Mouse (Mus musculus): ENCODE results near the gene 4930452B06Rik.

The 4930452B06Rik gene

DNA sequence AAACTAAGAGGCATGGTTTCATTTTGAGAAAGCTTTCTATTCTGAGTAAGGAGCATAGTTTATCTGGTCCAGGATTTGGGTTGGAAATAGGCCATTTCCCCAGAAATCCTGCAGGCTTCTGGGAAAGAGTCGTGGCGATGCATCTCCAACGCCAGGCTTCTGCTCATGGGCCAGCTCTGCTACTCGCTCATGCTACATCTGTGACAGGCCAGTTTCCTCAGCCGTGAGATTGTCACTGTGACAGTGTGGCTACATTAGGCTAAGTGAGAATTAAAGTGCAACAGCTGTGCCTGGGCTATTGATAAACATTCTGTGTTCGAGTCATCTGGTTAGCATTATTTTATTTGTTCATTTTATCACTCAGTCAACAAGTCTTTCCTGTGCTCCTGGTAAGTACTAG is 140.8 kb downstream of the 4930452B06Rik start:
- DNase-seq (ENCODE audit: low read depth, low spot score), result no peak

DNA sequence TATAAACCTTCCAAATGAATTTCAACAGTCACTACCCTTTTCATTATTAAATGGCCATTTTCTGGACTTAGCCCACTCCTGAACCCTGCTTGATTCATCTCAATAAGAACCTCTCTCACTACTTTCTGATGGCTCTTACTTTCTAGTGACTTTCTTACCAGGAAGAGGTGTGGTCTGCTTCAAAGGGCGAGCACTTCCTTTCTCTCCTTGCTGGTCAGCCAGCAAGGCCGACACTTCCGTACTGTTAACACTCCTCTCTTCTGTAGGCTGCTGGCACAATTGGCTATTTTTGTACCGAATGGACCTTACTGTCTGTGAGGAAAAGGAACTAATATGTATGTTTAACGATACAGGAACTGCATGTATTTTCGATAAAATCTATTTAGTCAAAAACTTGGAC is 148.4 kb downstream of the 4930452B06Rik start:
- no peak for DNase-seq (ENCODE audit: low read depth, low spot score)

GRCm38 (mm10) chr14:8514071-8514470 is 152.0 kb downstream of the 4930452B06Rik start:
- DNase-seq (ENCODE audit: low read depth, low spot score), result no peak

DNA sequence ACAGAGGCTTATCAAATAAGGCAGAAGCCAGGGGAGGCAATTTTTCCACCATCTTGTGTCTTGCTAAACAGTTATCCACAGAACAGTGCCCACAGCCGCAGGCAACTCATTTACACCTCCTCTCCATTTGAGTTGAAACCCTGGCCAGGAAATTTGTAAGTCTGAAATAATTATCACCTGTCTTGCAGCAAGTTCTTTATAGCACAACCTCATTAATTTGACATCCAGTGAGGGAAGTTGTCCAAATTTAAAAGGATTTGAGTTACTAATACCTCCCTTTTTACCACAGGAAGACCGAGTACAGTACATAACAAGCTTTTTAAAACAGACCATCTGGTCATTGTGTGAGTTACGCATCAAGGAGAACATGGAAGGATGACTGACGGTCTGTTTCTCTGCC is 154.8 kb downstream of the 4930452B06Rik start:
- no peak for DNase-seq (ENCODE audit: low read depth, low spot score)

DNA sequence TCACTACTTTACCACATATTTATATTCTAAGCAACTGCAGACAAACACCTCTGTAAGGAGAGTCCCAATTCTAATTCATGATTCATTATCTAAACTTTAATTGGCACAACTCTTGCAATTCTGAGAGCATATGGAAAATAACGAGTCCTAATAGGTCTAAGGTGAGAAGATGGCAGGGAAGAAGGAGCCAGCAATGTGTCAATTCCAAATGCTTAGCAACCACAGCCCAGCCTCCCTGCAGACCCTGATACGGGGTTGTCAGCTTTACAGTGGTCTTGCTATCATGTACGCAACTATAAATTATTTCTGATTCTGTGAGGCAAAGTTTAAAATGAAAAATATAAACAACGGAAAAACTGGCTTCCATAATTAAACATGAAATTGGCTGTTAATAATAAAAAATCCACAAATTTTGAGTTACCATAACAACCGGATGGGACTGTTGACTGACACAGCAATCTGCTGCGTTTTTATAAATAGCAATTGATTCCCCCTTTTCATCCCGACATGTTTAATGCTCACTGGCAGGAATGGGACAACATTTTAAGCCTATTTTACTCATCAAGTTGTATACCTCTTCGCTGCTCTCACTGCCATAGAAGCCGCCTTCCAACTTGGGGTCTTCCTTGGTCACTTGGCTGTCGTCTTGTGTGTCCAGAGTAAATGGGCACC is 155.6 kb downstream of the 4930452B06Rik start:
- DNase-seq (ENCODE audit: low read depth, low spot score), result no peak

GRCm38 (mm10) chr14:8508669-8509068 is 157.4 kb downstream of the 4930452B06Rik start:
- DNase-seq (ENCODE audit: low read depth, low spot score), result no peak

DNA sequence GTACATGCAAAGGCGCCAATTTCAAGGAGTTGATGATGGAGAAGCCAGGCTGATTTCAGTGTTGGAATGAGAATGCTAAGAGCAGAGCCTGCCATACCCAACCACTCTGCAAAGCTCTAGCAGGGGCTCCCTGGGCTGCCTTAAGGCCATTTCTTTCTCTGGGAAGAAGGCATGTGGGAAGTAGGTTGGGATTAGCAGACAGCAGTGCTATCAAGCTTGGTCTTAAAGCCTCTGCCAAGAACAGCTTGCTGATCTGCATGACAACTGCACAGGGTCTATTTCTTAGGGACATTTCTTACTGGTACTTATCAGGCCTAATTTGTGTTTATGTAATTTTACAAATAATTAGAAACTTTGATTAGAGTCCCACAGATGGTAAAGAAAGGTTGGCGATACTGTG is 161.8 kb downstream of the 4930452B06Rik start:
- DNase-seq (ENCODE audit: low read depth, low spot score), result no peak

DNA sequence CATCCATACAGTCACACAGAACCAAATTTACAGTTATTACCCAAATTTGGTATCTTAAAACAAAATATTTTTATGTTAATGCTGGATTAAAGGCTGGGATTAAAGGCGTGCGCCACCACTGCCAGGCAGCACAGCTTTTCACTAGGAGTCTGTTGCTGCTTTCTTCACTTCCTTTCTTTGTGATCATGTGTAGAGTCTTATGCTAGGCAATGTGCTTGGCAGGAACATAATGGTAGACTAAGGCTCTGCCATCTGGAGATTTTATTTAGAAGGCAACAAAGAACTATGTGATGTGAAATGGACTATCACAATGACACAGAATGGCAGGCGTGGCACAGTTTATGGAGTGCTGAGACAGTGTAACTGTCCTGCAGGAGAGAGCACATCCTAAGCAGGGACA is 162.7 kb downstream of the 4930452B06Rik start:
- no peak for DNase-seq (ENCODE audit: low read depth, low spot score)

- DNase-seq (ENCODE audit: low read depth, low spot score), result no peak
These were observed 163.5 kb downstream of the 4930452B06Rik start for GRCm38 (mm10) chr14:8502496-8502895.

DNA sequence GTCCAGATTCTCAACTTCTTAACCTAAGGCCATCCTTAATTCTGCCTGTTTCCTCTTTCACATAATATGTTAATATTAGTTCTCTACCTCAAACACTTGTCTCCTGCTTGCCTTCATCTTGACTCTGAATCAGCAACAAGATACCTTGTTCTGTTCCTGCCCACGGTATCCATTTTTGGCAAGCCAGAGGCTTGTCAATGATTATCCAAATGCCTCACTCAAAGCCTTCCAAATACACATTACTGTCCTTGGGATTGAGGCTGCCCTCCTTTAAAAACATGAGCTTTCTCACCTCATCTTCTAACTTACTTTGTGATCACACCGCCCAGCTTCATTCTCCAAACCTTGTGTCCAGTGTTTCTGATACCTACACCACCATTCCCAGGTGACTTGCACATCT is 170.3 kb downstream of the 4930452B06Rik start:
- DNase-seq (ENCODE audit: low read depth, low spot score), result no peak

GRCm38 (mm10) chr14:8494952-8495351 is 171.1 kb downstream of the 4930452B06Rik start:
- no peak for DNase-seq (ENCODE audit: low read depth, low spot score)

GRCm38 (mm10) chr14:8494260-8494659 is 171.8 kb downstream of the 4930452B06Rik start:
- DNase-seq (ENCODE audit: low read depth, low spot score), result no peak

- no peak for DNase-seq (ENCODE audit: low read depth, low spot score)
These were observed 187.9 kb downstream of the 4930452B06Rik start for GRCm38 (mm10) chr14:8478098-8478497.

DNA sequence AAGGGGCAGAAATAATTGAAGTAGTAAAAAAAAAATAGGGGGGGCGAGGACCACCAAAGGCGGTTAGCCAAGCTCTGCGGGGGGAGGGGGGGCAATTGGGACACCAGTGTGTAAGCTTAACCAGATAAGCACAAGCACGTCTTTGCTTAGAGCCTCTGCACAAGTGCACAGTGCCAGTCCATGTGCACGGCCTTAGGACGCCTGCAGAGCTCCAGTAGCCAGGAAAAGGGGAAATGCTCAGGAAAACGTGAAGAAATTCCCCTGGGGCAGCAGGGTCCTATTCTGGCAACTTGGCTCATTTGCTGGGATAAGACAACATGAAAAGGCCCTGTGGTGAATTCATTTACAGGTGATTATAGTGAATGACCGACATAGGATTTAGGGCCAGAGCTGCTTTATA is 188.7 kb downstream of the 4930452B06Rik start:
- DNase-seq (ENCODE audit: low read depth, low spot score), result no peak

GRCm38 (mm10) chr14:8476606-8477005 is 189.4 kb downstream of the 4930452B06Rik start:
- no peak for DNase-seq (ENCODE audit: low read depth, low spot score)

DNA sequence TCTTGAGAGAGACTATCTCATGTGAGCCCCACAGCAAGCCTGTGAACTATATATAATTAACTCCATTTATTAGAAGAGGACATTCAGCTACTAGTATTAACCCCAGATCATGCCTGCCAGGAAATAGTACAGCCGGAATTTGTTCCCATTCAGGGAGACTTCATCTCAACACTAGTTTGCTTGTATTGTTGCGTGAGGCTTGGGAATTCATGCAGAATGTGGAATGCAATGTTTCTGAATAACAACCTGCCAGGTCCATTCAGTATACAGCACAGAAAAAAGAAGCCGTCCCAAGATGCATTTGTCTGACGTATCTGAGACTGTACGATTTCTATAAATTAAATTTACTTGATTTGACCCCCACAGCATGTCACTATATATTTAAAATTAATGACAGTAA is 190.2 kb downstream of the 4930452B06Rik start:
- DNase-seq (ENCODE audit: low read depth, low spot score), result no peak

DNA sequence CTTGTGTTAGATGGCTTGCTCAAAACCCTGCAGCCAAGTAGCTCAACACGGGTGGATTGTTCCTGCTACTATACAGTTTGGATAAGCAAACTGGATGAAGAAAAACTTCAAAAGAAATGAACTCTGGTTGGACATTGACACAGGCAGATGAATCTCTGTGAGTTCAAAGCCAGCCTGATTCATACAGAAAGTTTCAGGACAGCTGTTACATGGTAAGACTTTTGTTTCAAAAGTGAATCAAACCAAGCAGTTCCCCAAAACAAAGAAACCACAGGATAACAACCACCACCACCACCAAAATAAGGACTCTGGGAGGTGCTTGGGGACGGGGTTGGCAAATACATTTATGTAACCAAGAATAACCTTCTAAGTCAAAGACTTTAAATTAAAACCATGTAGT is 193.2 kb downstream of the 4930452B06Rik start:
- no peak for DNase-seq (ENCODE audit: low read depth, low spot score)

DNA sequence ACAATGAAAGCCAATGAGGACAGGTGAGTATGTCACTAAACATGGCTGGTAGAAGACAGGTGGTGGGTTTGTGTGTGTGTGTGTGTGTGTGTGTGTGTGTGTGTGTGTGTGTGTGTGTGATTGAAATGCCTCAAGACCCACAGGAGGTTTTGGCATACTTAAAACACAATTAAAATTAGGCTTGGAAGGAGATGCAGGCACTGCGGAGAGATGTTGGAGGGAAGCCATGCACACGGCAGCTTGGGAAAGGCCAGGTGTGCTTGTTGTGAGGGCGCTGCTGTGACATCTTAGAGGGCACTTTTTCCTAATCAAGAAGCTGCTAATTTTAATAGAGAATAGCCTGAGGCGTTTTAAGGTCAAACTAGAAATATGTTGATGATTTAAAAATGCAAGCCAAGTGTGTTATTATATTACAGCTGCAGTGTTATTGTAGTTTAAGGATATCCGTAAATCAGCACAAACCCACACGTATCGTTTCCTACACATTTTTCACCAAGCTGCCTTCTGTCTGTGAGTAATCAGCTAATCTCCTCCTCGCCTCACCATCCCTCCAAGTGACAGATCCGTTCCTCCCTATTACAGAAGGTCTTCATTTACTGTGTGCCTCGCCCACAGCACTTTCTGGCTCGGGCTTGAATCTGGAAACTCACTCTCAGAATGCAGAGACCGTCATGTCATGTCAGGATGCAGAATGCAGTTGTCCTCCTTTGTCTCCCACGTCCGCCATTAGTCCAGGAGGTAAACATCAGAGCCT is 201.5 kb downstream of the 4930452B06Rik start:
- no peak for DNase-seq (ENCODE audit: low read depth, low spot score)

DNA sequence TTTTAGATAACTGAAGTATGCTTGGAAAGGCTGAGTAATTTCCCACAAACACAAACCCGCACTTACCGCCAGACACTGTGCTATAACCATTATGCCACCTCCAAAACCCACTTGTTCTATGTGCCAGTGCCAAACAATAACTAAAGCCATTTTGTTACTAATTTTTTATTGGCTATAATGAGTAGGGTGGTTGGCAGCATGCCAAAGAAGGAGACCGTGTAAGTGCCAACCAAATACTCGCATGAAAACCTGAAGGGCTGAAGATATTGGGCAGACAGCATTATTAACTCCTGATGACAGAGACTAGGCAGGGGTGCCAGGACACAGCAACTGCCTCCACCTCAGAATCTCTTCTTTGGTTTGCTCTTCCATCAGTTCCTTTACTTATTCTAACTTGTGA is 203.1 kb downstream of the 4930452B06Rik start:
- DNase-seq (ENCODE audit: low read depth, low spot score), result no peak

DNA sequence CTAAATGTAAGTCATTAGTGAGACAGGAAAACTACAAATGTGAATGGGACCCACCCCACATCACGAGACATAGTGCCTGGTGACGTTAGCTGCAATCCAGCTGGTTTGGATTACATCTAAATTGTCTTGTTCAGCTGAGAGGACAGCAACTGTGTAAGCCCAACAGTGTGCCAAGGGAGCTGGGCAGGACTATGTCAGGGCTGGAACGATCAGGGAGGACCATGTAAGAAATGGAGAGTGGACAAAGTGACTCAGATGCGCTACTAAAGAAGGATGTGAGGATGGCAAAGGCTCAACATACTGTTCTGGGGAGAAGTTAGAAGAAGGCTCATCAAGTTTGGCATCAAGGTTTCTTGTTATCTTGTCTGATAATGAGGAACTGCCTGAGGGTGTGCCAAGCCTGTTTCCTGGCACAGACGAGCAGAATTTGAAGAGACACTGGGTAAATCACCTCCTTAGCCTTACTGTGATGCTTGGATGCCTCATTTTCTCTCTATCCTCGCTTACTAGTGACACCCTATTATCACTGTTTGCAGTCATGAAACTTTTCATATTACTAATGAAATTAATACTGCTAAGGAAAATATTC is 203.6 kb downstream of the 4930452B06Rik start:
- no peak for DNase-seq (ENCODE audit: low read depth, low spot score)

GRCm38 (mm10) chr14:8460226-8461129 is 205.6 kb downstream of the 4930452B06Rik start:
- no peak for DNase-seq (ENCODE audit: low read depth, low spot score)

- no peak for DNase-seq (ENCODE audit: low read depth, low spot score)
These were observed 206.3 kb downstream of the 4930452B06Rik start for GRCm38 (mm10) chr14:8459759-8460158.

Data from c-Kit-negative CD71-positive TER-119-positive erythroid progenitor cells, embryonic 14.5 days (primary cell).